Mouse (Mus musculus): Measurements from ENCODE around the gene Socs7.

Socs7 gene

GRCm38 (mm10) chr11:97343619-97344018 is 18.7 kb upstream of the Socs7 start:
- peak; percentile 48 for DNase-seq

DNA sequence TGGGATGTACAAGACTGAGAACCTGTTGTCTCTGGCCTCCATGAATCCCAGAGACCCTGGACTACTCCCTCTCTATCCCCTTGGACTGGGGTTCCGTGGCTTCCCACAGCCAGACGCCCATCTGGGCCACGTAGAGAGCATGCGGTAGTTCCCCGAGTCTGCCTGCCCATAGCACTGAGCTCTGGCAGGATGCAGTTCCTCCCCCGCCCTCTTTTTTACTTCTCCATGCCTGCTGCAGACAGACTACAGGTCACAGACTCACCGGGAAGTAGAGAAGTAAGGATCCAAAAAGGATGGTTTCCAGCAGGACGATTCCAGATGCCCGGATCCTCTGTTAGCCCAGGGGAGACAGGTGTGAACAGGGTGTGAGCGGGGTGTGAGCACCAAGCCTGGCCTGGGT is 16.9 kb upstream of the Socs7 start:
- no peak for DNase-seq

DNA sequence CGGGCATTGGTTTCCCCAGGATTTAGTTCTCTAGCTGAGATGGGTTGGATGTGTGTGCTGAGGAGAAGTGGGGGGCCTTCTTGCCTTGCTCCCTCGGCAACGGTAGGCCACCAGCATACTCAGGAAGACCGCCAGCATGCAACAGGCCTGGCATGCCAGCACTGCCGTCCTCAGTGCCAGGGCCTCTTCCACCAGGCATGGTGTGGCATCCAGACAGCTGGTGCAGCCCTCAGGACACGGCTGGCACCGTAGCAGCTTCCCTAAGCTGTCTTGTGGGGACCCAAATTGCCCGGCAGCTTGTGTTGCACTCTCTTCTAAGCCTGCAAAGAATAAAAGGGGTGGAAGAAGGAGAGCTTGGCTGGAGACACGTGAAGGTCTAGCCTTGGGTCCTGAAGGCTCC is 16.0 kb upstream of the Socs7 start:
- DNase-seq = no peak

DNA sequence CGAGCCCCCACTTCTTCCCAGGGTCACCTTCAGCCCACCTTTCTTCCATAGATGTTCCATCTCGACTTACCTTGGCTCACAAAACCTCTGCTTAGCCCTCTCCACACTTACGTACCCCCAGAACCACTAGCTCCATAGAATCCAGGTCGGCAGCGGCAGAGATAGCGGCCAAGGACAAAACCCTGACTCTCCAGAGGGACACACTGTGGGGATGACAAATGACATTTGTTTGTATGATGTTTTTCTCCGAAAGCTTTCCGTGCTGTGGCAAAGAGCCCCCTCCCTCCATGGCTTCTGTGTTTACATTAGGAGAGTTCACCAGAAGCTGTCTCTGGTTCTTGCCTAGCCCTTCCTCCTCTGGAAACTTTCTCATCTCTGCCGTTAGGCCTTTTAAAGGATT is 15.1 kb upstream of the Socs7 start:
- no peak for DNase-seq

DNA sequence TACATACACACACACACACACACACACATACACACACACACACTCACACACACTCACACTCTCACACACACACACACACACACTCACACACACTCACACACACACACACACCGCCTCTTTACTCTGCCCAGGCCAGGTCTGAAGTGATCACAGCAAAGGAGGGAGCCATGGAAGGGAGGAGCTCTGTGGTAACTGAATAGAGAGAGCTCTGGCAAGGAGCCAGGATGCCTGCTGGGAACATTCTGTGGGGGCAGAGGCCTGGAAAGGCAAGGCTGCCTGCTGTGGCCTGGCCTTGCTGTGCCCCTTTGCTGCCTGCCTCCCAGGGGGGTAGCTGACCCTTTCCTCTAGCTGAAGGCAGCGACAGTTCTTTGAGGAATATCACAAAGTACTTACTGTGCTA is 12.3 kb upstream of the Socs7 start:
- peak; percentile 87 for DNase-seq

DNA sequence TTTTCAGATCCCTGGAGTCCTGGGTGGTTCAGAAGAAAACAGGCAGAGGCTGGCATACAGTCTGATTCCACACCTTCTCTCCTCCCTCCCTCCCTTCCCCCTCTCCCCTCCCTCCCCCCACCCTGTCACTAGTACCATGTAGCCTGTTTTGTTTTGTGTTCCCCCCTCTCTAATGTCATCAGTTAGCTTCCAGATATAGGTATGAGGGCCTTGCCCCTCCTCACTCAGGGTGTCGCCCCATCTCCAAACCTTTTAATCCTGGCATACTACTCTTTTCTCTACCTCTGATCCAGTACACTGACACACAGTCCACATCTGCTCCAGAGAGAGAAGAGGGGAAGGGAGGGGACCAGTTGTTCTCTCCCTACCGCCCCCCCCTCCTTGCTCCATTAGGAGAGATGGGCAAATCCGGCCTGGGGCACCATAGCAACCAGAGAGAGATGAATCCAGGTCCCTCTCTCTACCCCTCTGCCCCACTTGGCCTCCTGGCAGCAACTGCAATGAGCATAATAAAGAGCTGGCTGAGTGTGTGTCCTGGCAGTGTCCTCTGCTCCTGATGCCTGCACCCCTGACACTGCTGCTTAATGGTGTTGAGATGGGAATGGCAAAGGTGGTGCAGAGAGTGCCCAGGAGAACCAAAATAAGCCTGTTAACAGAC is 10.2 kb upstream of the Socs7 start, which contains the start of gene Gpr179:
Gpr179 (minus strand) TSS at position 51 of the 658 bp plus-strand sequence.
- DNase-seq = no peak

DNA sequence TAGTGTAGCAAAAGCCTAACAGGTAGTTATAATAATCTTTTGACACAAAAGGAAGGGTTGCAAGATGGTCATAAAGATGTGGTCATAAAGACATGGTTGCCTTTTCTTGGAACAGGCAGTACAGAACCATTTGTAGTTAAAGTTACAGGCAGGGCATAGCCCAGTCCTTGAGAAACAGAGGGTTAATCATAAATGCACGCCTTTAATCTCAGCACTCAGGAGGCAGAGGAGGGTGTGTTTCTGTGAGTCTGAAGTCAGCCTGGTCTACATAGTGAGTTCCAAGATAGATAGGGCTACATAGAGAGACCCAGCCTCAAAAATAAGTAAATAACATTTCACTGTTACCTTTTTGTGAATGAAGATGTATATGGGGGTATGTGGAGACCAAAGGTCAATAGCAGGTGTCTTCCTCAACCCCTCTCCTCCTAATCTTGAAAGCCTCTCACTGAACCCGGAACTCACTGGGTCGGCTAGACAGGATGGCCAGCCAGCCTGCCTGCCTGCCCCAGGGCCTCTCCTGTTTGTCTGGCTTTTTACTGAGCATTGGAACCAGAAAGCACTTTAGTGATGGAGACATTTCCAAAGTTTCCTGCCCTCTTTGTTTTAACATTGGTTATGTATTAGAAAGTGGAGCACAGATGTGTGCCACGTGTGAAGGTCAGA is 9.3 kb upstream of the Socs7 start:
- no peak for DNase-seq

- DNase-seq = no peak
Observed at GRCm38 (mm10) chr11:97354646-97355045, 7.7 kb upstream of the Socs7 start.

DNA sequence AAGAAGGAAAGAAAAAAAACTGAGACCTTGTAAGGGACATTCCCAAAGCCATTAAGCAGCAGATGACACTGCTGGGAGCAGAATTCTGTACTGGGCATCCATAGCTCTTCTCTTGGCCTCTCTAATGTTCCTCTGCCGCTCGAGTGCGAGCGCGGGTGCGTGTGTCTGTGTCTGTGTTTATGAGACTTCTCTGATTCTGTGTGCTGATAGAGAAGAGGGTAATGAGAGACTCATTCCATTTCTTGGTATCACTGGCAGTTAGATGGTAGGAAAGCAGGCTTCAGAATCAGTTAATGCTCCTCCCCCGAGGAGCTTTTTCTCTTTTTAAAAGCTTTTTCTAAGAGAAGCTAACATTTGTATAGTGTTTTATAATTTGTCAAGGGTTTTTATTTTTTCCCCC is 7.1 kb upstream of the Socs7 start:
- DNase-seq = no peak

- peak; percentile 86 for DNase-seq
Observed at GRCm38 (mm10) chr11:97357663-97358062, 4.7 kb upstream of the Socs7 start.

DNA sequence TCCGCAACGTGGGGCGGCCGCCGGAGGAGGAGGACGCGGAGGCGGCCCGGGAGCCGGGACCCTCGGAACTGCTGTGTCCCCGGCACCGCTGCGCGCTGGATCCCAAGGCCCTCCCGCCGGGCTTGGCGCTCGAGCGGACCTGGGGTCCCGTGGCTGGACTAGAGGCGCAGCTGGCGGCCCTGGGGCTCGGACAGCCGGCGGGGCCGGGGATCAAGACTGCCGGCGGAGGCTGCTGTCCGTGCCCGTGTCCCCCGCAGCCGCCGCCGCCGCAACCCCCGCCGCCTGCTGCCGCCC is 245 bp downstream of the Socs7 start:
- peak; percentile 50 for DNase-seq

GRCm38 (mm10) chr11:97362943-97363643 is 742 bp downstream of the Socs7 start:
- DNase-seq = peak; percentile 45

DNA sequence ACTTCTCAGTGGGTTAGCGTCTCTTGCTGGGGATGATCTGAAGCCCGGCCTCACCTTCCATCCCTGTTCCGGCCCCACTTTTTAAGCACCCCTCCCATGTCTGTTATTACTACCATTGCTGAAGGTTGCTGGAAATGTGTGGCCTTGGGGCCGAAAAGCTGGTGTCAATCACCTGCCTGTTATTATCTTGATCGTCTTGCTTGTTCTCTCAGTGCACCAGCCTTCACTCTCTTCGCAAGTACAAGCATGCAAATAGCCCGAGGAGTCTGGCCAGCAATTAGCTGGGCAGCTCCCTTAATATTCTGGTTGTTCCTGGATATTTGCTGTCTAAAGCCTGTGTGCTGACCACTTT is 1.3 kb downstream of the Socs7 start:
- DNase-seq = no peak

DNA sequence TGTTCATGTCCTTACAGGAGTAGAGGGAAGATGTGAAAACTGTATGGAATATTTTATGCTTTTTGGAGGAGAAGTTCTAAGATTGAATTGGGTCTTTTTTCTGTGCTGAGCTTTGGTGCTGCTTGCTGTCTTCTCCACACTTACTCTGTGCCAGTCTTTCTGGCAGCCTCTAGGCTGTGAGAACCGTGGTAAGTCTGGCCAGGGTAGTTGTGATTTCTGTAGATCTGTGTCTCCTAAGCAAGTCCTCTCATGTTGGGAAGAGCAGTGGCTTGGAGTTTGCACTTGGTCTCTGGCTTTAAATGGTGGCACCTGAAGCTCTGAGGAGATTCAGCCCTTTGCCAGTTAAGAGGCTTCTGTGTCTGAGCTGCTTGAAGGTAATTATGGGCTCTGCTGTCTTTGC is 3.2 kb downstream of the Socs7 start:
- no peak for DNase-seq

GRCm38 (mm10) chr11:97368501-97368900 is 6.2 kb downstream of the Socs7 start:
- no peak for DNase-seq

DNA sequence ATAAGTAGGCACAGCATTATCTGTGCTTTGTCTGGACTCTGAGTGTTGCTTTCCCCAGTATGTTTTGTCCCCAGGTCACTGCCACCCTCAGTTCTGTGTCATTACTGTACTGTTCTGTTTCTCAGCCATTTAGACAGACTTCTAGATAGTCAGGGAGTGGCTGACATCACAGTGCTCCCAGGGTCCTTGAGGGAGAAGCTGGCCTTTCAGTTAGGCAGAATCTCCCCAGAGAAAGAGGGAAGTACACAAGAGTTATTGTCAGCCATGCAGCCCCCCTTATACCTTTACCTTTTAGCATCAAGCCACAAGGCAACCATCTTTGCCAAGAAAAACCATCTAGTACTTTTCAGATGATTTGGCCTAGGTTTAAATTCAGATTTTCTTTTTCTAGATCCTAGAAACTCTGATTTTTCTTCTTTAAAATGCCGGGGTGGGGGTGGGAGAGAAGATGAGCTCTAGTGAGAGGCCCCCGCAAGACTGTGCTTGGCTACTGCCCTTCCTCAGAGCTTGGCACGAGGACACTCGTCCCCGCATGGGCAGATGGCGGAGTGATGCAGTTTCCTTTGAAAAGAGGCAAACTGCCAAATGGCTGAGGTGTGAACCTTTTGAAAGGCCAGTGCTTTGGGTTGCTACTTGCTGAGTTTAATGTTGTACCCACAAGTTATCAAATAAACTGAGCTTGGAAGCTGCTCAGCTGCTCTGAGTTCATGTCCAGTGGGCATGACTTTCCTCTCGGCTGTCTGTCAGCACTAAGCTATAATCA is 8.2 kb downstream of the Socs7 start:
- DNase-seq = peak; percentile 45

DNA sequence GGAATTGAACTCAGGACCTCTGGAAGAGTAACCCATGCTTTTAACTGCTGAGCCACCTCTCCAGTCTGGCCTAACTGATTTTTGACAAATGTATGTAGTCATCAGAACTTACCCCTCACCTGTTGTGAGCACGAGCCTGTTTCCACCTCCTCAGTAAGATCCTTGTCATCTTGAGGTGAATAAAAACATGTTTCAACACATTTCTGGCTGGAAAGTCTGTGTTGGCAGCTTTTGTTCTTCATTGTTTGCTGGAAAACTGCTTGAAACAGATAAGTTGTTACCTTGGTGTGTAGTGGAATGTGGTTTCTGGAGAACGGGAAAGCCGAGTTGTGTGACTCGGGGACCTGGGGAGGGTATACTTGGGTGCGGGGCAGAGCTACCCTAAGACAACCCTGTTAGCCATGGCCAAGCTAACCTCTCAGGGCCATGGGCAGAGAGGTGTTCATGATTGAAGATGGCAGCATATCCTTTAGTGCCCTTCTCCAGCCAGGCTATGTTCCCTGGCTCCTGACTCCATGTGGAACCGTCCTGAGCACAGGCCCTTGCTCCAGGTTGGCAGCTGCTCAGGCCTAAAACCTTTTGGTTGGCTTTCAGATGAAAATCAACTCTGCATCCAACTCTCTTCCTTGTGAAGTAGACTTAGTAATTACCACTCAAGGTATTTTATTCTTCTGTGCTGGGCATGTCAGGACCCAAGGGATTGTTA is 10.0 kb downstream of the Socs7 start:
- no peak for DNase-seq

GRCm38 (mm10) chr11:97373402-97373801 is 11.1 kb downstream of the Socs7 start:
- no peak for DNase-seq

DNA sequence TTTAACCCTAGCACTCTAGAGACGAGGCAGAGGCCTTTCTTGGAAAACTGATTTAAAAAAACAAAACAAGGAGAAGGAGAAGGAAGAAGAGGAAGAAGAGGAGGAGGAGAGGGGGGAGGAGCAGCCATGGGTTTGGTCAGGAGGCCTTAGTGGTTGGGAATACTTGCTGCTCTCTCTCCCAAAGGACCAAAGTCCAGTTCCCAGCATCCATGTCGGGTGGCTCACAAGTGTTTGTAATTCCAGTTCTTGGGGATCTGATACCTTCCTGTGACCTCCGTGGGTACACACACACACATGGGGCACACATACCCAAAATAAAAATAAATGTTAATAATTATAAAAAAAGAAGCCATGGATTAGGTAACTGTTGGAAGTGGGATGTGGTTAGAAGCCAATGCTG is 17.7 kb downstream of the Socs7 start:
- no peak for DNase-seq

GRCm38 (mm10) chr11:97383017-97383416 is 20.7 kb downstream of the Socs7 start:
- no peak for DNase-seq

DNA sequence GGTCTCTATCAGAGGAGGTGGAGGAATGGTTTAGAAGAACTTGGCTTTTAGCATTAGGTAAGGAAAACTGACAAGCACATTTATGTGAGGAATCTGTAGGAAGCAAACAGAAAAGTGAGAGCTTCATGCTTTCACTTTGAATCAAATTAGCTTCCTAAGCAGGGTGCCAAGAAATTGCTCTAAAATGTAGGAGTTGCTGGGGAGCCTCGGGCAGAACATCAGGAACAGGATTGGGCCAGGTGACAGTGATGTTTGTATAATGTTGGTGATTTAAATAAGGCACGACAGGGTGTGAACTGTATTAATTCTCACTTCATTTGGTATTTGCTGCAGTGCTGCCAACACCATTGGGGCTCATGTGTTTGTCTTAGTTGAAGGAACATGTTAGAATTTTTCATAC is 21.4 kb downstream of the Socs7 start:
- no peak for DNase-seq

DNA sequence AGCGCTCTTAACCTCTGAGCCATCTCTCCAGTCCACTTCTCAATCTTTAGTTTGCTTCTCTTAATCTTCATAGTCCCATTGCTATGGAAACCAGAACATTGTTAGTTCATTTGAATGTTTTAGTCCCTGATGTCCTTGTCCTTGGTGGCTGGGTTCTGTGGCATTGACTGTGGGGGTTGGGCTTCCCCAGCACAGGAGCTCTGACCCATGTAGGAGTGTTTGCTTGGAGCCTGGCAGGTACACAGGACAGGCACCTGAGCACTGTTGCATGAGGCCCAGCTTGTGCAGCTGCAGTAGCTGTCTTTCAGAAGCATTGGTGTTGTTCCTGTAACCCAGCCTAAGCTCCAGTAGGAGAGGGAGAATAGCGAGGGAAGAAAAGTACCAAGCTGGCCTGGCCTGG is 25.5 kb downstream of the Socs7 start:
- no peak for DNase-seq

DNA sequence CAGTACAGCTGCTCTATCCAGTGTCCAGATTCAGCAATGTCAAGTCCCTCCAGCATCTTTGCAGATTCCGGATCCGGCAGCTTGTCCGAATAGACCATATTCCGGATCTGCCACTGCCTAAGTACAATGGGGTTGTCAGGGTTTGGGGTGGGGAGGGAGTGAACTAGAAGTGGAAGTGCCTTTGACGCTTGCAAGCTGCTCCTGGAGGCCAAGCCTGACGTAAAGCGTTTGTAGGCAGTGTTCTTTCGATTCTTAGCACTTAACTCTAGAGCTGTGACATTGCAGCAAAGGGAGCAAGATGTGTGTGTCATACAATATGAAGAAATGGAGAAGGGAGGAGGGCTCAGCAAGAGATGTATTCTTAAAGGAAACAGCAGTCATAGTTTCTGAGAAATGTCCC is 26.8 kb downstream of the Socs7 start:
- peak; percentile 64 for DNase-seq
